Mouse (Mus musculus): ENCODE measurements around the gene Adra2b. TPM values are rescaled to one million over a fixed set of nuclear protein-coding genes. Genes with fewer than 3 reads are reported as not detected.

The Adra2b gene
- polyA plus RNA-seq, 1 experiment, result 0.20 TPM

- no peak overlapping the region for H3K27ac ChIP-seq (ENCODE audit: control insufficient read depth, insufficient read depth, low read length)
- WGBS, result 86% methylated on average over 10 of the region's 10 CpGs
- no peak overlapping the region for H3K4me3 ChIP-seq (ENCODE audit: control insufficient read depth, insufficient read depth, low read length)
- H3K4me1 ChIP-seq (replicated peaks; ENCODE audit: control insufficient read depth, insufficient read depth, low read length), result no peaks in the 10 kb centered on the region
- no peak for DNase-seq
- H3K36me3 ChIP-seq (ENCODE audit: control insufficient read depth, insufficient read depth, low read length), result no peaks in the 10 kb centered on the region
- H3K27me3 ChIP-seq (ENCODE audit: control insufficient read depth, insufficient read depth, low read length), result no peaks in the 10 kb centered on the region
- TF ChIP-seq CTCF (IDR thresholded peaks at IDR 0.05; ENCODE audit: borderline replicate concordance, control insufficient read depth, extremely low read depth, insufficient read depth, low read length, poor library complexity), result no peak
- no peak for TF ChIP-seq POLR2A (IDR thresholded peaks at IDR 0.05; ENCODE audit: control insufficient read depth, extremely low read depth, insufficient read depth, low read length, poor library complexity)
These were observed 52.8 kb downstream of the Adra2b start for GRCm38 (mm10) chr2:127415806-127416205.

- Histone ChIP-seq H3K27ac (ENCODE audit: control insufficient read depth, insufficient read depth, low read length) (no peak overlapping the region), H3K27me3 (ENCODE audit: control insufficient read depth, insufficient read depth, low read length) (no peaks in the 10 kb centered on the region)
- WGBS, result 65% methylated on average over 3 of the region's 3 CpGs
These were observed 53.7 kb downstream of the Adra2b start for GRCm38 (mm10) chr2:127416706-127417105.

More at GRCm38 (mm10) chr2:127416706-127417105, 53.7 kb downstream of the Adra2b start:
- no peak for TF ChIP-seq POLR2A (IDR thresholded peaks at IDR 0.05; ENCODE audit: control insufficient read depth, extremely low read depth, insufficient read depth, low read length, poor library complexity)
- TF ChIP-seq CTCF (IDR thresholded peaks at IDR 0.05; ENCODE audit: borderline replicate concordance, control insufficient read depth, extremely low read depth, insufficient read depth, low read length, poor library complexity), result no peak
- H3K4me1 ChIP-seq (replicated peaks; ENCODE audit: control insufficient read depth, insufficient read depth, low read length), result no peaks in the 10 kb centered on the region
- DNase-seq, result no peak
- H3K36me3 ChIP-seq (ENCODE audit: control insufficient read depth, insufficient read depth, low read length), result no peaks in the 10 kb centered on the region
- H3K4me3 ChIP-seq (ENCODE audit: control insufficient read depth, insufficient read depth, low read length), result no peak overlapping the region

Other genes with a start within 250 kb of the Adra2b start
- 19.1 and 24.1 TPM in 2 replicates for gene Ncaph, start 229.3 kb upstream of the Adra2b start, polyA plus RNA-seq (2012; rRNA removed)
- 24.6 and 25.4 TPM in 2 replicates for gene Itpripl1, start 219.8 kb upstream of the Adra2b start, polyA plus RNA-seq (2012; rRNA removed)
- 0.96 and 1.3 TPM in 2 replicates for gene 1810024B03Rik, start 154.9 kb upstream of the Adra2b start, polyA plus RNA-seq (2012; rRNA removed)
- gene Snrnp200, start 154.8 kb upstream of the Adra2b start, polyA plus RNA-seq (2012; rRNA removed), result 92.5 and 109 TPM in 2 replicates
- 95.3 and 107 TPM in 2 replicates for gene Ciao1, start 115.4 kb upstream of the Adra2b start, polyA plus RNA-seq (2012; rRNA removed)
- 140 and 143 TPM in 2 replicates for gene Tmem127, start 115.3 kb upstream of the Adra2b start, polyA plus RNA-seq (2012; rRNA removed)
- gene Stard7, start 93.0 kb upstream of the Adra2b start, polyA plus RNA-seq (2012; rRNA removed), result 55.8 and 81.8 TPM in 2 replicates
- 163 and 212 TPM in 2 replicates for gene Dusp2, start 27.0 kb upstream of the Adra2b start, polyA plus RNA-seq (2012; rRNA removed)
- gene Astl, start 24.6 kb upstream of the Adra2b start, polyA plus RNA-seq (2012; rRNA removed), result 0.20 and 0.31 TPM in 2 replicates
- gene Gpat2, start 62.0 kb downstream of the Adra2b start, polyA plus RNA-seq (2012; rRNA removed), result 0.31 and 0.85 TPM in 2 replicates
- gene Fahd2a, start 81.4 kb downstream of the Adra2b start, polyA plus RNA-seq (2012; rRNA removed), result 13.4 and 17.0 TPM in 2 replicates
- 4.4 and 4.7 TPM in 2 replicates for gene Kcnip3, start 158.9 kb downstream of the Adra2b start, polyA plus RNA-seq (2012; rRNA removed)
- gene Prom2, start 178.3 kb downstream of the Adra2b start, polyA plus RNA-seq (2012; rRNA removed), result 4.8 and 5.5 TPM in 2 replicates
- 2.3 and 3.2 TPM in 2 replicates for gene Zfp661, start 223.9 kb downstream of the Adra2b start, polyA plus RNA-seq (2012; rRNA removed)
- gene Mrps5, start 224.0 kb downstream of the Adra2b start, polyA plus RNA-seq (2012; rRNA removed), result 84.0 and 91.9 TPM in 2 replicates

All from thymus, adult 2 months (tissue).